Mouse (Mus musculus): Measurements from ENCODE around the gene Tepsin. TPM values are rescaled to one million over a fixed set of nuclear protein-coding genes. Genes with fewer than 3 reads are reported as not detected.

Gene Tepsin
- total RNA-seq, 2 experiments from 2014 or later, result 17.2 to 18.0 TPM

GRCm38 (mm10) chr11:120065291-120065690 lies 33.2 kb downstream of the Tepsin start:
- DNase-seq (ENCODE audit: low spot score in 2 of 2), result no peak

GRCm38 (mm10) chr11:120064668-120065040 lies 33.9 kb downstream of the Tepsin start:
- DNase-seq (ENCODE audit: low spot score in 2 of 2), result no peak

- no peak for DNase-seq (ENCODE audit: low spot score in 2 of 2)
These were observed 34.4 kb downstream of the Tepsin start for GRCm38 (mm10) chr11:120064006-120064667.

- DNase-seq (ENCODE audit: low spot score in 2 of 2), result no peak
These were observed 35.2 kb downstream of the Tepsin start for GRCm38 (mm10) chr11:120063326-120063725.

GRCm38 (mm10) chr11:120060634-120061033 lies 37.9 kb downstream of the Tepsin start:
- no peak for DNase-seq (ENCODE audit: low spot score in 2 of 2)

- DNase-seq (ENCODE audit: low spot score in 2 of 2), result no peak
These were observed 42.4 kb downstream of the Tepsin start for GRCm38 (mm10) chr11:120055953-120056732.

GRCm38 (mm10) chr11:120053846-120054245 lies 44.7 kb downstream of the Tepsin start:
- no peak for DNase-seq (ENCODE audit: low spot score in 2 of 2)

GRCm38 (mm10) chr11:120052274-120052673 lies 46.3 kb downstream of the Tepsin start:
- DNase-seq (ENCODE audit: low spot score in 2 of 2), result no peak

GRCm38 (mm10) chr11:120051124-120051811 lies 47.3 kb downstream of the Tepsin start:
- no peak for DNase-seq (ENCODE audit: low spot score in 2 of 2)

- DNase-seq (ENCODE audit: low spot score in 2 of 2), result no peak
These were observed 49.5 kb downstream of the Tepsin start for GRCm38 (mm10) chr11:120049067-120049466.

GRCm38 (mm10) chr11:120048252-120048556 lies 50.3 kb downstream of the Tepsin start:
- peak; percentile 56 to 59 for DNase-seq (ENCODE audit: low spot score in 2 of 2)

- DNase-seq (ENCODE audit: low spot score in 2 of 2), result peak in 1 of 2 experiments; percentile 45
These were observed 50.8 kb downstream of the Tepsin start for GRCm38 (mm10) chr11:120047531-120048251.

GRCm38 (mm10) chr11:120046553-120047191 lies 51.9 kb downstream of the Tepsin start, which contains the start of gene Aatk:
TSS of gene Aatk (minus strand) at chr11:120047167.
- DNase-seq (ENCODE audit: low spot score in 2 of 2), result peak in 1 of 2 experiments; percentile 55

GRCm38 (mm10) chr11:120045839-120046552 lies 52.5 kb downstream of the Tepsin start:
- DNase-seq (ENCODE audit: low spot score in 2 of 2), result peak; percentile 36 to 37

- DNase-seq (ENCODE audit: low spot score in 2 of 2), result no peak
These were observed 53.2 kb downstream of the Tepsin start for GRCm38 (mm10) chr11:120045341-120045740.

GRCm38 (mm10) chr11:120042141-120042838 lies 56.2 kb downstream of the Tepsin start:
- no peak for DNase-seq (ENCODE audit: low spot score in 2 of 2)

- peak in 1 of 2 experiments; percentile 48 for DNase-seq (ENCODE audit: low spot score in 2 of 2)
These were observed 57.1 kb downstream of the Tepsin start for GRCm38 (mm10) chr11:120041191-120042123.

Data from layer of hippocampus, postnatal 14 days (tissue).